ENCODE assay signal across 8 mouse cellular contexts in the genomic region with DNA sequence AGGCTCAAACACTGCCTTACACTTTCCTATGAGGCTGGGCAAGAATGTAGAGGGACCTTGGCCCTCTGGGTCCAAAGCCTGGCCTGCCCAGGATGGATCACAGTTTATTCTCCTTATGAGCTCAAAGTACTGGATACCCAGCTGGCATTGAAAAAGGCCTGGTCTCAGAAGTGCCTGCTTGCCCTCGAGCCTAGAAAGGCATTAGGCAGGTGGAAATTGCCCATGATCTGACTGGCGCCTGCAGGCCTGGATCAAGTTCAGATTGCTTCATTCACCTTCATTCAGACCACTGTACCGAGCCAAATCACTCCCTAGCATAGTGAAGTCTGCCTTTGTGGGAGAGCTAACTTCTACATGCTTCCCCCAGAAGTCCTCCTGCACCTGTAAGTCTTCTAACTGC. TPM values are rescaled to one million over a fixed set of nuclear protein-coding genes. Genes with fewer than 3 reads are reported as not detected.
A peak's percentile ranks its signal among the peaks of the same experiment; 100 is the strongest.
DNase-seq lines count a peak whose midpoint lies in the region; ATAC-seq and TF ChIP-seq lines count a peak whose summit lies in the region.

No protein-coding gene starts in this region.

- no peak for DNase-seq in left cerebral cortex, adult 2 months (ENCODE audit: extremely low spot score in 1 of 2, low spot score in 2 of 2)
- no peak for DNase-seq in left cerebral cortex, adult 9 months (ENCODE audit: low spot score in 2 of 2)
- DNase-seq in embryonic facial prominence, embryonic 10.5 days (ENCODE audit: low spot score): no peak
- no peak for DNase-seq in midbrain, embryonic 14.5 days
- DNase-seq in right cerebral cortex, postnatal 14 days: no peak
- no peak for DNase-seq in layer of hippocampus, postnatal 36 days

- peak overlapping the region; percentile 90 for H3K4me2 ChIP-seq in intestine, embryonic 15.5 days (replicated peaks)
- peak overlapping the region; percentile 96 for H3K4me2 ChIP-seq in midbrain, embryonic 14.5 days (ENCODE audit: low read length)

- peaks cover 13% of the 10 kb centered on the region for H3K4me1 ChIP-seq in embryonic facial prominence, embryonic 10.5 days
- peaks cover 4% of the 10 kb centered on the region; the same call in 1 of the 2 replicates for H3K4me1 ChIP-seq in intestine, embryonic 15.5 days (replicated peaks)
- H3K4me1 ChIP-seq in midbrain, embryonic 14.5 days (ENCODE audit: control insufficient read depth, insufficient read depth, low read length): peaks cover 7% of the 10 kb centered on the region; the same call in 1 of the 2 replicates

- WGBS in embryonic facial prominence, embryonic 10.5 days: 76% methylated on average over 3 of the region's 3 CpGs
- 71% methylated on average over 3 of the region's 3 CpGs for WGBS in intestine, embryonic 15.5 days
- WGBS in midbrain, embryonic 14.5 days: 75% methylated on average over 3 of the region's 3 CpGs

- intact Hi-C loops in left cerebral cortex, adult 2 months (cut with DNase I): loop anchor here (2.0 kb wide), 1 partner anchor 49 kb away; a partner anchor contains a TSS

- ATAC-seq in intestine, embryonic 15.5 days: no peak
- ATAC-seq in midbrain, embryonic 14.5 days (ENCODE audit: low FRiP score, low TSS enrichment): no peak
- no peak for ATAC-seq in frontal cortex, adult (ENCODE audit: low TSS enrichment)

- no peak overlapping the region for H3K9ac ChIP-seq in intestine, embryonic 15.5 days
- H3K9ac ChIP-seq in midbrain, embryonic 14.5 days (replicated peaks; ENCODE audit: low read length): no peak overlapping the region

- no peak for TF ChIP-seq CTCF in left cerebral cortex, adult 2 months (IDR thresholded peaks at IDR 0.05)

- H3K9me3 ChIP-seq in embryonic facial prominence, embryonic 10.5 days: no peaks in the 10 kb centered on the region
- no peaks in the 10 kb centered on the region for H3K9me3 ChIP-seq in intestine, embryonic 15.5 days
- no peaks in the 10 kb centered on the region for H3K9me3 ChIP-seq in midbrain, embryonic 14.5 days (ENCODE audit: control insufficient read depth, low read length)

- no peaks in the 10 kb centered on the region for H3K36me3 ChIP-seq in embryonic facial prominence, embryonic 10.5 days (replicated peaks)
- no peaks in the 10 kb centered on the region for H3K36me3 ChIP-seq in intestine, embryonic 15.5 days
- no peaks in the 10 kb centered on the region for H3K36me3 ChIP-seq in midbrain, embryonic 14.5 days (ENCODE audit: control insufficient read depth, insufficient read depth, low read length)

- H3K4me3 ChIP-seq in left cerebral cortex, adult 2 months: peak overlapping the region; percentile 97
- H3K4me3 ChIP-seq in embryonic facial prominence, embryonic 10.5 days: peak overlapping the region; percentile 87; the same call in 1 of the 2 replicates
- 0 out of 2 replicates have a peak overlapping the region, but pooled peaks have one; percentile 82 for H3K4me3 ChIP-seq in intestine, embryonic 15.5 days (replicated peaks)
- no peak overlapping the region; the same call in 1 of the 2 replicates for H3K4me3 ChIP-seq in midbrain, embryonic 14.5 days (replicated peaks; ENCODE audit: low read depth, low read length)

- no peak overlapping the region; the same call in 1 of the 2 replicates for H3K27ac ChIP-seq in left cerebral cortex, adult 2 months
- no peak overlapping the region for H3K27ac ChIP-seq in embryonic facial prominence, embryonic 10.5 days (replicated peaks)
- H3K27ac ChIP-seq in intestine, embryonic 15.5 days: no peak overlapping the region
- H3K27ac ChIP-seq in midbrain, embryonic 14.5 days (replicated peaks; ENCODE audit: low read depth, low read length): no peak overlapping the region

- H3K27me3 ChIP-seq in embryonic facial prominence, embryonic 10.5 days (replicated peaks; ENCODE audit: low read depth, poor library complexity, severe bottlenecking): no peaks in the 10 kb centered on the region
- H3K27me3 ChIP-seq in intestine, embryonic 15.5 days (replicated peaks): no peaks in the 10 kb centered on the region
- no peaks in the 10 kb centered on the region for H3K27me3 ChIP-seq in midbrain, embryonic 14.5 days (ENCODE audit: control insufficient read depth, insufficient read depth, low read length)

RNA-seq across cellular contexts. Expression of a gene that starts 22.3 kb away (rescaled TPM):
- 10 to 100 TPM; 67.7 to 71.0 TPM for total RNA-seq in left cerebral cortex, adult 2 months (2021)
- 18.0 and 19.1 TPM in 2 replicates for polyA plus RNA-seq in embryonic facial prominence, embryonic 10.5 days (2016; fragmentation: Nextera tagmentation; extraction: Ambion mirVana)
- polyA plus RNA-seq in intestine, embryonic 15.5 days (2015; fragmentation: Nextera tagmentation; extraction: Ambion mirVana): 21.3 and 21.4 TPM in 2 replicates
- 21.5 and 23.9 TPM in 2 replicates for polyA plus RNA-seq in midbrain, embryonic 14.5 days (2014; fragmentation: Nextera tagmentation; extraction: Ambion mirVana)
- 10 to 100 TPM; 63.9 to 73.3 TPM for total RNA-seq in layer of hippocampus, postnatal 36 days (2021)

RNA-seq across cellular contexts. Expression of a gene that starts 24.4 kb away (rescaled TPM):
- total RNA-seq in left cerebral cortex, adult 2 months (2021): 10 to 100 TPM; 54.9 to 67.2 TPM
- 154 and 156 TPM in 2 replicates for polyA plus RNA-seq in embryonic facial prominence, embryonic 10.5 days (2016; fragmentation: Nextera tagmentation; extraction: Ambion mirVana)
- polyA plus RNA-seq in intestine, embryonic 15.5 days (2015; fragmentation: Nextera tagmentation; extraction: Ambion mirVana): 209 and 230 TPM in 2 replicates
- polyA plus RNA-seq in midbrain, embryonic 14.5 days (2014; fragmentation: Nextera tagmentation; extraction: Ambion mirVana): 180 and 218 TPM in 2 replicates
- total RNA-seq in layer of hippocampus, postnatal 36 days (2021): 10 to 100 TPM; 67.6 to 72.2 TPM

RNA-seq across cellular contexts. Expression of a gene that starts 48.4 kb away (rescaled TPM):
- total RNA-seq in left cerebral cortex, adult 2 months (2021): 10 to 100 TPM; 68.0 to 68.4 TPM
- 137 and 138 TPM in 2 replicates for polyA plus RNA-seq in embryonic facial prominence, embryonic 10.5 days (2016; fragmentation: Nextera tagmentation; extraction: Ambion mirVana)
- 127 and 130 TPM in 2 replicates for polyA plus RNA-seq in intestine, embryonic 15.5 days (2015; fragmentation: Nextera tagmentation; extraction: Ambion mirVana)
- polyA plus RNA-seq in midbrain, embryonic 14.5 days (2014; fragmentation: Nextera tagmentation; extraction: Ambion mirVana): 145 and 148 TPM in 2 replicates
- 10 to 100 TPM; 76.8 to 78.0 TPM for total RNA-seq in layer of hippocampus, postnatal 36 days (2021)
